Mouse (Mus musculus): ENCODE data around the gene Cd200r1. TPM values are rescaled to one million over a fixed set of nuclear protein-coding genes. Genes with fewer than 3 reads are reported as not detected.

The Cd200r1 gene
- 0.69 and 0.97 TPM in 2 replicates for polyA plus RNA-seq (2015; fragmentation: Nextera tagmentation; extraction: Ambion mirVana)

DNA sequence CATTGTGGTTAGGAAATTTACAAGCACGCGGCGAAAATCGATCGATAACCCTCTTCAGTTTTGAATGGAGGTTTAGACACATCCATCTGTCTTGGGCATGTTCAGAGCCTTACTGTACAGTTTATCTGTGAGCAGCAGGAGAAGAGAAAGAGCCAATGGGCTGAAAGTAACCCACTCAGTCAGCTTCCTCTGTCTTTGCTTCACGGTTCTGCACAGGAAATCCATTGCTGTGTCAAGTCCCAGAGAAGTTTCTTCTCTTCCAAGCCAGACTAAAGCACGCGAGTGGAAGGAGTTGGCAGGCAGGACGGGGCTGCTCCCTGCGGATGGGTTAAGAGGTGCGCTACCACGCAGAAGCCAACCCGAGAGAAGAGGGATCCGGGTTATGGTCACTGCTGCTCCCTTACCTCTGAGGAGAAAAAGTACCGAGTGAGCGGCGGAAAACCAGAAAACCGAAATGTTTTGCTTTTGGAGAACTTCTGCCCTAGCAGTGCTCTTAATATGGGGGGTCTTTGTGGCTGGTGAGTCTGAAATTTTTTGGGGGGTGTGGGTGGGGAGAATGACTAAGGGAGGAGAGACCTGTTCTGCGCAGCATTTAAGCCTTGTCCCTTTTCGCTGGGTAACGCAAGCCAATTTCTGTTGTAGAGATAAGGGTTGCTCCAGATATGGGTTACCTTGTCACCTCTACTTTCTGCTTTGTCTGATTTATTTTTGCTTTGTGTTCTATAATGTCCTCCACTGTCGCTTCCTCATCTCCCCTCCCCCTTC lies at the start of gene Cd200r1:
TSS of gene Cd200r1 (plus strand) at position 182 of the 765 bp plus-strand sequence.
- 75% methylated on average over 22 of the region's 22 CpGs for whole genome bisulfite sequencing
- no peaks in the 10 kb centered on the region for H3K27me3 ChIP-seq (ENCODE audit: insufficient read depth, low read length)
- no peaks in the 10 kb centered on the region for H3K9me3 ChIP-seq (replicated peaks; ENCODE audit: low read length)
- H3K36me3 ChIP-seq (ENCODE audit: insufficient read depth, low read length), result no peaks in the 10 kb centered on the region
- DNase-seq (ENCODE audit: low spot score) (no peak), ATAC-seq (replicated peaks; ENCODE audit: low FRiP score, low read depth) (no peak)
- no peak within 1 kb of the TSS for H3K9ac ChIP-seq (ENCODE audit: low read depth, low read length)
- no peak within 1 kb of the TSS for H3K27ac ChIP-seq
- no peak for TF ChIP-seq CTCF (IDR thresholded peaks at IDR 0.05; ENCODE audit: low read depth)
- no peak within 1 kb of the TSS for H3K4me3 ChIP-seq (replicated peaks; ENCODE audit: low read depth, low read length)
- H3K4me1 ChIP-seq (replicated peaks; ENCODE audit: insufficient read depth, low read length), result no peaks in the 10 kb centered on the region
- H3K4me2 ChIP-seq (ENCODE audit: low read length), result no peak within 1 kb of the TSS

DNA sequence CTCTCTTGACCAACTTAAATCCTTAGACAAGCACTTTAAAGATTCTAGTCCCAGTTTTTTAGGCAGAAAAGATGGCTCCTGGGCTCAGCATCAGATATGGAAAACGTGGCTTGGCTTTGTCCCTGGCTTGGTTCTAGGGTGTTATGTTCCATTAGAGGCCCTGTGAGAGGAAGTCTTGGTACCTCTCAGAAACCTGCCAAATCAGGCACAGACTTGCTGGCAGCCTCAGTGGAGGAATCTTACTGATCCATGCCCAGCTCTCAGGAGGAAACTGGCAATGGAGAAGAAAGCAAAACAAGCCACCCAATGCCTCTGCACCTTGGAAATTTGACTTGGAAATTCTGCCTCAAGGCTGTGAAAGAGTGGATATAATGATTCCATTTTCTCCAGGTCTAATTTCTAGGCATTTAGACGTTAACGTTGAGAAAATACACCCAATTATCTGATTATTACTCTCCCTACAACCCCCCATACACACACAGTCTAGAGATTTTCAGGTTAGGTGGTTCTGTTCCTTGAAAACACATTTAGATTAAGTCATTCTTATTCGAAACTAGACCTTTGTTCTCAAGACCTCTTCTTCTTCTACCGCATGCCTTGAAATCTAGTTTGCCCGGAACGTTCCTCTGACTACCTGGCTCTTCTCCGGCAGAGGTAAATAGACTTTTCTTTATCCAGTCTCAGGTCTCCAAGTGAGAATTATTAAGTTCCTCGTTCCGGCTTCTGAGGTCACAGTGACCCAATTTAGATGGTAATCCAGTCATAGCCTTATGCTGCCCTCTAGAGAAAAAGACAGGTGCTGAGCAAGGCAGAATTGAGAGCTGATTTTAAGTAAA lies 49.0 kb upstream of the Cd200r1 start:
- Histone ChIP-seq H3K9ac (ENCODE audit: low read depth, low read length) (no peak overlapping the region), H3K27me3 (ENCODE audit: insufficient read depth, low read length) (no peaks in the 10 kb centered on the region), H3K9me3 (replicated peaks; ENCODE audit: low read length) (no peaks in the 10 kb centered on the region), H3K27ac (0 out of 2 replicates have a peak overlapping the region, but pooled peaks have one; percentile 19), H3K36me3 (ENCODE audit: insufficient read depth, low read length) (no peaks in the 10 kb centered on the region), H3K4me2 (ENCODE audit: low read length) (no peak overlapping the region), H3K4me3 (replicated peaks; ENCODE audit: low read depth, low read length) (no peak overlapping the region), H3K4me1 (replicated peaks; ENCODE audit: insufficient read depth, low read length) (no peaks in the 10 kb centered on the region)
- DNase-seq (ENCODE audit: low spot score), result peak; percentile 93
- peak; percentile 88 for TF ChIP-seq CTCF (IDR thresholded peaks at IDR 0.05; ENCODE audit: low read depth)
- peak; percentile 49; the same call in 1 of the 2 replicates for ATAC-seq (replicated peaks; ENCODE audit: low FRiP score, low read depth)
- 30% methylated on average over 10 of the region's 10 CpGs for WGBS

DNA sequence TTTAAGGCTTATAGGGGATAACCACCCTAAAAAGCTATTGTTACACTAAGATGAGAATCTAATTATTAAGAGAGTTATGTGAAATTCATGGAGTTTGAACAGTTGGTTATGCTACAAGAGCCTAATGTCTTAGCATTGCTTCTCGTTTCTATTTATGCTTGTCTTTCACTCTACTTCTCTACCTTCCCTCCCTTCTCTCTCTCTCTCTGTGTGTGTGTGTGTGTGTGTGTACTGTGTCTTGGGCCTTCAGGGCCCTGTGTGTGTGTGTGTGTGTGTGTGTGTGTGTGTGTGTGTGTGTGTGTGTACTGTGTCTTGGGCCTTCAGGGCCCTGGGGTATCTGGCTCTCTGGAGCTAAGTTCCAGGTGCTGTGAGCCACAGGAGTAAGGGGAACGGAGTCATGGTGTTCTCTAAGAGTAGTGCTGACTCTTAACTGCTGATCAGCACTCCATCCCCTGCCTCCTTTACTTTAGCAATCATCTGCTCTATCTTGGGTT lies 48.3 kb upstream of the Cd200r1 start:
- Histone ChIP-seq H3K4me1 (replicated peaks; ENCODE audit: insufficient read depth, low read length) (no peaks in the 10 kb centered on the region), H3K4me2 (ENCODE audit: low read length) (no peak overlapping the region), H3K9ac (ENCODE audit: low read depth, low read length) (no peak overlapping the region), H3K27ac (no peak overlapping the region), H3K36me3 (ENCODE audit: insufficient read depth, low read length) (no peaks in the 10 kb centered on the region), H3K4me3 (replicated peaks; ENCODE audit: low read depth, low read length) (no peak overlapping the region), H3K9me3 (replicated peaks; ENCODE audit: low read length) (no peaks in the 10 kb centered on the region), H3K27me3 (ENCODE audit: insufficient read depth, low read length) (no peaks in the 10 kb centered on the region)
- ATAC-seq (replicated peaks; ENCODE audit: low FRiP score, low read depth) (no peak), DNase-seq (ENCODE audit: low spot score) (no peak)
- WGBS, result 71% methylated on average over 2 of the region's 2 CpGs
- TF ChIP-seq CTCF (IDR thresholded peaks at IDR 0.05; ENCODE audit: low read depth), result no peak

DNA sequence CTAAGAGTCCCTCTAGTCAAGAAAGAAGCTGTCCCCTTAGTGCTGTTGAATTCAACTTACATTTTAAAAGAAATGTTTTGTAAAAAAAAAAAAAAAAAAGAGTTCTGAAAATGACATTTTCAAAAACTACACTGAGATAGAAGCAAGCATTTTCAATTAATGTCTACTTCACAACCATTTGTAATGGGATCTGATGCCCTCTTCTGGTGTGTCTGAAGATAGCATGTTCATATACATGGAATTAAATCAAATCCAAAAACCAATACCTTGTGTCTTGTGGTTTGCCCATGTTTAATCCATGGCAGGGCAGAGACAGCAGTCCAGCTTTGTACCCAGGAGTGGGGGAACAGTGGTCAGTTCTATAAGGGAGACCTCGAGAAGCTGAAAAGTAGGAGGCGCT lies 47.7 kb upstream of the Cd200r1 start:
- Histone ChIP-seq H3K4me2 (ENCODE audit: low read length) (no peak overlapping the region), H3K36me3 (ENCODE audit: insufficient read depth, low read length) (no peaks in the 10 kb centered on the region), H3K4me1 (replicated peaks; ENCODE audit: insufficient read depth, low read length) (0 out of 2 replicates have a peak, but pooled peaks cover 2% of the 10 kb centered on the region), H3K27ac (no peak overlapping the region), H3K9me3 (replicated peaks; ENCODE audit: low read length) (no peaks in the 10 kb centered on the region), H3K27me3 (ENCODE audit: insufficient read depth, low read length) (no peaks in the 10 kb centered on the region), H3K9ac (ENCODE audit: low read depth, low read length) (no peak overlapping the region), H3K4me3 (replicated peaks; ENCODE audit: low read depth, low read length) (no peak overlapping the region)
- 75% methylated on average over 2 of the region's 2 CpGs for WGBS
- ATAC-seq (replicated peaks; ENCODE audit: low FRiP score, low read depth) (no peak), DNase-seq (ENCODE audit: low spot score) (no peak)
- TF ChIP-seq CTCF (IDR thresholded peaks at IDR 0.05; ENCODE audit: low read depth), result peak; percentile 50

DNA sequence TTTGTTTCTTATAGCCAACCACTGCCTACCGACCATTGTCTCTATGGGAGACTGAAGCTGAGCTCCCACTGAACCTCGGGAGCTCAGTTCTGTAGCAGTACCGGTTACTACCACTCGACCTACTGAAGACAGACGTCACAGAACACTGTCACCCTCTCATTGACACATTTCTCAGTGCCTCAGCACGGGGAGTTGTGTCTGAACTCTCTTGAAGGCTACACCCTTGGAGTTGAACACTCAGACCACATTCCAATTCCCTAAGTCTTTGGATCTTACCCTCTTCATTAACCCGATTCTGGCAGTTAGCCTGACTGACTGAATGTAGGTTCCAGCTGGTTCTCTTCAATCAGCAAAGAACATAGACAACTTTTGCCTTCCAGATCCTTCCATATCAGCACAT lies 46.2 kb upstream of the Cd200r1 start:
- Histone ChIP-seq H3K27me3 (ENCODE audit: insufficient read depth, low read length) (no peaks in the 10 kb centered on the region), H3K27ac (no peak overlapping the region), H3K9ac (ENCODE audit: low read depth, low read length) (no peak overlapping the region), H3K4me2 (ENCODE audit: low read length) (no peak overlapping the region), H3K4me1 (replicated peaks; ENCODE audit: insufficient read depth, low read length) (0 out of 2 replicates have a peak, but pooled peaks cover 5% of the 10 kb centered on the region), H3K9me3 (replicated peaks; ENCODE audit: low read length) (no peaks in the 10 kb centered on the region), H3K4me3 (replicated peaks; ENCODE audit: low read depth, low read length) (no peak overlapping the region), H3K36me3 (ENCODE audit: insufficient read depth, low read length) (no peaks in the 10 kb centered on the region)
- DNase-seq (ENCODE audit: low spot score) (no peak), ATAC-seq (replicated peaks; ENCODE audit: low FRiP score, low read depth) (no peak)
- 66% methylated on average over 7 of the region's 7 CpGs for WGBS
- TF ChIP-seq CTCF (IDR thresholded peaks at IDR 0.05; ENCODE audit: low read depth), result no peak

DNA sequence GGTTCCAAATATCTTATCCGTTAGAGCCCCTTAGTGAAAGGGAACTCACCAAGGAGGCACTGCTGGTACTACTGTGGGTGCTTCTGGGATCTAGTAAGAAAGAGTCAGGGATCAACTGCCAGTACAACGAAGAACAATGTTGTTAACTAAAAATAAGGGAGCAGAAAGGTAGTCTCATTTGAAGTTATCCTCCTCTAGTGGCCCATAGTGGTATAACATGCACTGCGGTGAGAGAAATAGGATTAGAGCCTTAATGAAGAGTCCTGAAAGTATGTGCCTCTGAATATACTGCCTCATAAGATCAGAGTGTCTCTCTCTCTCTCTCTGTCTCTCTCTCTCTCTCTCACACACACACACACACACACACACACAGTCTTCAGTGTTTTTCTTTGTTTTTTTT lies 45.0 kb upstream of the Cd200r1 start:
- Histone ChIP-seq H3K27me3 (ENCODE audit: insufficient read depth, low read length) (no peaks in the 10 kb centered on the region), H3K9ac (ENCODE audit: low read depth, low read length) (no peak overlapping the region), H3K27ac (no peak overlapping the region), H3K36me3 (ENCODE audit: insufficient read depth, low read length) (no peaks in the 10 kb centered on the region), H3K9me3 (replicated peaks; ENCODE audit: low read length) (no peaks in the 10 kb centered on the region), H3K4me2 (ENCODE audit: low read length) (no peak overlapping the region), H3K4me1 (replicated peaks; ENCODE audit: insufficient read depth, low read length) (0 out of 2 replicates have a peak, but pooled peaks cover 5% of the 10 kb centered on the region), H3K4me3 (replicated peaks; ENCODE audit: low read depth, low read length) (no peak overlapping the region)
- ATAC-seq (replicated peaks; ENCODE audit: low FRiP score, low read depth) (no peak), DNase-seq (ENCODE audit: low spot score) (peak; percentile 54)
- 77% methylated on average over 3 of the region's 3 CpGs for WGBS
- TF ChIP-seq CTCF (IDR thresholded peaks at IDR 0.05; ENCODE audit: low read depth), result peak; percentile 66
